Mouse (Mus musculus) adrenal gland, adult 8-10 months (tissue): ENCODE measurements at regions not wholly inside any gene's neighbourhood (a gene's known extent, or its start where the extent isn't known, plus 50 kb on each side); places are given as distances from the start of the nearest gene placed in this dataset.

Experiments used
- DNase-seq: peaks from one replicate; pipeline ENCODE4 v3.0.0; 2022

DNA sequence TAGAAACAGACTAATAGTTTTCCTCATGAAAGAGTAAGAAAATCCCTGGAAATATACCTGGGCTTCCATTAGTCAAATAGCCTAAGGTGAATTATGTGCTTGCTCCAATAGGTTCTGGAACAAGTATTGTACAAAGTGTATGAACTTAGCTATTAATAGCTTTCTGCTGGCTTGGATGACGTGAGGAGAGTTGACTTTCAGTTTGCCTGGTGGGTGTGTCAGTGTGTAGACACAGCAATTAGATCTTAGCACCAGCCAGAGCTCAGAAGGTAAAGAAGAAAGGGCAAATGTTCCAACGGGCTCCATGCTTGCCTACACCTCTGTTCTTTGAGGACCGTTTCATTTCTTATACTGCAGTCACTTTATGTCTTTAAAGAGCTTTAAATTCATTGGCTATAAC lies 654.8 kb upstream of the Mef2c start:
- DNase-seq: no peak

DNA sequence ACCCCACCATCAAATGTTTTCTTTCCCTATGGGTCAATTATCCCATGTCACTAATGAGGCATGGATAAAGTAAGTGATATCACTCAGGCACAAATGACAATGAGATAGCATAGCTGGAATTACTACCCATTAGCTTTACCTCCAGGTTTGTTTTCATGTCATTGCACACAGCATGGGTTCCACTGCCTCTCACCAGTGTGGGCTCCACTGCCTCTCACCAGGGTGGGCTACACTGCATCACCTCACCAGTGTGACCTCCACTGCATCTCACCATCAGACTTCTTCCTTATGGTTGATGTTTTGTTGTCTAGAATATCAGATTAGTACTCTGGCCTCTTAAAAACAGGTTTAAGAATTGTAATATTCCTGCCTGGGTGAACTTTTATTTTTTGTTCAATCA lies 634.0 kb upstream of the Mef2c start:
- no peak for DNase-seq

DNA sequence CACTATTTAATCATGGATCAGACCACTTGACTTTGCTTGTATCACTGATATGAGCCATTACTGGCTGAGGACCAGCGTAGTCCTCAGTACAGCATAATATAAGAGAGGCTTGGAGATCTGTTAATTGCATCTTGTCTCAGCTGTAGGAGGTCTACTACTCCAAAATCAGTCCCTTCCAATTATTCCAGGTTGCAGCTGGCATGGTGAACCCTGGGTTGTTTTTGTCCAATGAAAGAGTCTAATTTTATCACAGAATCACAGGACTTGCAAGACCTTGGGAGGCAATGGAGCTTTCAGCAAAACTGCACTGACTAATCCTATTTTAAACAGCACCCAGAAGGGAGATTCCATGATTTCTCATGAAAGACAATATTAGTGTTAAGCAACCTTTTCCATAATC lies 629.7 kb upstream of the Mef2c start:
- no peak for DNase-seq

DNA sequence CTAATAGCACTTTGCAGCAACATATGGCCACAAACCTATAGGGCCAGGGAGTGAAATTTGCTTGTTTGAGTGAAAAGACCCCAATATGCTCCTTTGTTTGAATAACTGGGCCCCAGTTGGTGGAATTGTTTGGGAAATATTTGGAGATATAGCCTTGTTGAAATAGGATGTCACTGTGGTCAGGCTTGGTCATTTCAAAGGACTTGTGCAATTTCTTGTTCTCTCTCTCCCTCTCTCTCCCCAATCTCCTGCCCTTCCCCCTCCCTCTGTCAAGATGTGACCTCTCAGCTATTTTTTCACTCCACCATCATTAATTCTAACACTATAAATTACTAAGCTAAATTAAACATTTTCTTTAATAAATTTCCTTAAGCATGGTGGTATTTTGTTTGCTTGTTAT lies 620.5 kb upstream of the Mef2c start:
- no peak for DNase-seq

DNA sequence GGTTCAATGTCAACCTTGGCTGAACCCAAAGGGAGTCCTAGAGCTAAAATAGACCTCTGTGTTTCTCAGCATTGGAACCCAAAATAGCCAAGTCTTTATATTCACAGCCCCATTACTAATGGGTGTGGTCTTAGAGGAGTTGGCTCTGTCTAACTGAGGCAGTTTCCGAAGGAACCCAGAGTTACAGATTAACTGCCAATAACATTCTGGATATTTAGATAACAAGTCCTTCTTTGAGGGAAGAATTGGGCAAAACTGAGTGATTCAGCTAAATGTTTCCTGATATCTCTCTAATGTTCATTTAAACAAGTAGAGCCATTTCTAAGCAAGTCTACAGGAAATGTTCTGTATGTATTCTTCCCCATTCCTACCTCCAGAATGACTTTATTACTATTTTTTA lies 615.1 kb upstream of the Mef2c start:
- DNase-seq: no peak

DNA sequence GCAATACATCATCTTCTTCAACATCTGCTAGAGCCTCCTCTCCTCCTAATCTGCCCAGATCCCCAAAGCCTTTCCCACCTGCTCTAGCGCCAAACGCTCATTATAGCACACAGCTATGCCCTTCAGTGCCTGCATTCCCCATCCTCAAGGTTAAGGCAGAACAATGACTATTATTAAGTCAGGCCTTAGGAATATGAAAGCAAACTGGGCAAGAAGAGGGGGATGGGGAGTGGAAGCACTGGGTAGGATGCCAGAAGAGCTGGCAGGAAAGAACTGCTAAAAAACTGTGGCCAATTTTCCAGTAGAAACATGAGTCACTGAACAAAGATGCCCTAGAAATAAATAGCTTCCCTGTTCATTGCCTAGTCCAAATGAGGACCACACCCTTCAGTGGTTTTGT lies 611.1 kb upstream of the Mef2c start:
- DNase-seq: no peak

DNA sequence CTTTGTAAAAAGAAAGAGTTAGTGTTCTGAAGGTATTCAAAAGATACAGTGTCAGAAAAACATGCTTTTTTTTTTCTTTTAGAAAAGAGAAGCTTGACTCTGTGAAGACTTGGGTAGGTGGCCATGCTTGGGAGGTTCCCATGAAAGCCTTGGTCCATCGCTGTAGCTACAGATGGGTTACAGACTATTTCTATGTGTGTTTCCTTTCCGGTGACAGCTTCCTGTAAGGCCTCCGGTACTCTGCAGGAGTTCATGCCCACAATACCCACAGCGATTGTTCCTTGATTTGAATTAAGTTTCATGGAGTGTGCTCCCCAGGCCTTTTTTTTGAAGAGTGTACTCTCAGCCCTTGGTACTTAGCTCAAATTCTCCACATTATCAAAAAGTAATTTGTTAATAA lies 604.1 kb upstream of the Mef2c start:
- no peak for DNase-seq

DNA sequence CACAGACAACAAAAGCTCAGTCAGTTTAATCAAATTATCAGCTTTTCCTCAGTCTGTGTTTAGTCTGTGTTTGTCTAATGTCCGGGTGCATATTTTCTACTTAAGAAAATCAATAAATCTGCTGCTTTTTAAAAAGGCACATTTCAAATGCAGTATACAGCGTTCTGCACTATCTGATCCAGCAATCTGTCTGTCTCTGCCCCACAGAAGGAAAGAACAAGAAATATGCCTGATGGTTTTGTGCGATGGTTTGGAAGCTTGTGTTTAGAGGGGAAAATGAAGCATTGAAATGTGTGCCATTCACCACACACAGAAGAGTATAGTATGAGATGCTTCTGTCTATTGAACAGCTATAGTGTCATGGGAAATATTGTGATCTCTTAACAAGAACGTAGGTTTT lies 601.7 kb upstream of the Mef2c start:
- DNase-seq: no peak

DNA sequence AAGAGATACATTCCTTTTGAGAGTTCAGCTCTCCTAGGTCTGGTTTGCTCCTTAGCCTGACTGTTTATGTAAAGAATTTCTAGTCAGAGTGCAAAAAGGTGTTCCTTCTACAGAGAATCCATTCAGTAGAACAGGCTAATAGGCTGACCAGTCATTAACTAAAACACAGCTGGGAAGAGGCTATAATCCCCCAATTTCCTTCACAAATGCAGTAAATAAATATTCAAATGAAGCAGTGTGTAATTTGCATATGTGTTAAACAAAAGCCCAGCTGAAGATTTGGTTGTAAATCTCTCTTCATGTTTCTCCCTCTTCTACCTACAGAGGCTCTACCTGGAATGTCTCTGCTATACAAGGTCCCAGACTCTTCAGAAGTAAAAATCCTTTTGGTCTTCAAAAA lies 600.2 kb upstream of the Mef2c start:
- no peak for DNase-seq

DNA sequence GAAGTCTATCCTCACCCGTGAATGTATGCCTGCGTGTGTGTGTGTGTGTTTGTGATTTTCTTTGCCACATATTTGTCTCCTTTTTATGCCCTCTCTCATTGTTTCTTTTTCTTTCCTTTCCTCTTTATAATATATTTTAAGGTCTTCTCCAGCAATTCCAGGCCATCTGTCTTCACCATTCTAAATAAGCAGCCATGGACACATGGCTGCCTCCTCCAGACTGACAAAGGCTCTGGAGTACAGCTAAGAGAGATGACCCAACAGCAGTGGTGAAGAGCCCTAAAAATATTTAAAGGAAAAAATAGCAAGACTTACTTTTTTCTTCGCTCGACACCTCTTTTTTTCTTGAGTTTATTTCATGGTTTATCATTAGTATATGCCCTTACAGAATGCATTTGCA lies 596.1 kb upstream of the Mef2c start:
- DNase-seq: no peak

DNA sequence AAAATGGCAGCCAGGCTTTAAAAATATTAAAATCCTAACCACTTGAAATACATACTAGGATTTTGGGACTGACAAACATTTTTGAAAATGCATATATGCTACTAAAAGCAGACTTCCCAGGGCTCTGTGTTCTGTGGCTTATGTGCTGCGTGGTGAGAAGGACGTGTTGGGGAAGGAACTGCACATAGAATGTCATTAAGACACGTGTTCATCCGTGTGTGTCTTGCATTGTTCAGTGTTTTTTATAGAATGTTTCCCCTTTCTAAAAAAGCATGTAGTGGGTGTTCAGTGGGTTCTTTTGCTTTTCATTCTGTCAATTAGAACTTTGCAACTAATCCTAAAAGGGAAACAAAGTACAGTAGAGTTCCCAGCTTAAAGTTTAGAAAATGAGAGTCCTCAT lies 594.7 kb upstream of the Mef2c start:
- DNase-seq: no peak

DNA sequence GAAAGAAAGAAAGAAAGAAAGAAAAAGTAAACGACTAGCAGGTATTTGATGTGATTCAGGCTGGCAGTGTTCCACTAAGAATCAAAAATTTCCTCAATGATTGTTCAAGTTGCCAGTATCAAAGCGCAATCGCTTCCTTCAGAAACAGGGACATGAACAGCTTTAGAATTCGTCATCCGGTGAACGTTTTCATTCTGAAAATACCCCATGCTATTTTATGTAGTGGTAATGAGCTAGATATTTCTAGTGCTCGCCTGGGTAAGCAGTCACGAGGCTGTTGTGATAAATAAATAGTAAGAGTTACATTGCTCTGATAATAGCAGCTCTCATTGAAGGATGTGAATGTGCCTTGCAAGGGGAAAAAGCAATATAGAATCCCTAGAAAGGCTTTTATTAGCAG lies 591.0 kb upstream of the Mef2c start:
- no peak for DNase-seq

DNA sequence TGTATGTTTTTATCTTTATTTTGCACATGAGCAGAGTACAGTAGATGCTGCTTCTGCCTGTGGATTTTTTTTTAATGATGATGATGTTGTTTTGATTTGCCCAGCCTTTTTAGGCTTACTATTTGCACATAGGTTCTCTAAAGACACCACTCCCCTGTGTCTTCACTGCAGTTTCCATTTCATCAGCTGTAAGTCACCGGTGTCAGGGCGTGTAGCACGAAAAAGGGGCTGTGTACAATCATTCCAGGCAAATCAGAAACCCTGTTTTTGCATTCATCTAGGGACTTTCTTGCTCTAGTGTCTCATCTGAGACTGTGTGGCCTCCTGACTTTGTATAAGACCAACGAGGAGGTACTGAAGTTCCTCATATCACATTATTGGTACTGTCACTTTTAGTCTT lies 588.6 kb upstream of the Mef2c start:
- DNase-seq: no peak

DNA sequence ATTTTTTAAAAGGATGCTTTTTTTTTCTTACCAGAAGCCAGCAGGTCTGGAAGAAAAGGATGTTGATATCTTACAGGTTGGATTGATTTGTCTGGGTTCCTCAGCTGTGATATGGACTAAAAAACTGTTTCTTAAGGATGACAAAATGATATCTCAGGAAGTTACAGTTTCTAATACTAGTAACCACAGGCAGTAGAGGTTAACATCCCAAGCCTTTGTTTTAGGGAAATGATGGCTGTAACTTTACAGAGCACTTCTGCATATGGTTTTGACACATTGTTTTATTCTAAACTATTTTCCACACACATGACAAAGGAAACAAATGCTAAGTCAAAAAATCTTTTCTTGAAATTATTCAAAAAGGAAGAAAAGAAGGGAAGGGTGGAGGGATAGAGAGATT lies 573.8 kb upstream of the Mef2c start:
- no peak for DNase-seq

DNA sequence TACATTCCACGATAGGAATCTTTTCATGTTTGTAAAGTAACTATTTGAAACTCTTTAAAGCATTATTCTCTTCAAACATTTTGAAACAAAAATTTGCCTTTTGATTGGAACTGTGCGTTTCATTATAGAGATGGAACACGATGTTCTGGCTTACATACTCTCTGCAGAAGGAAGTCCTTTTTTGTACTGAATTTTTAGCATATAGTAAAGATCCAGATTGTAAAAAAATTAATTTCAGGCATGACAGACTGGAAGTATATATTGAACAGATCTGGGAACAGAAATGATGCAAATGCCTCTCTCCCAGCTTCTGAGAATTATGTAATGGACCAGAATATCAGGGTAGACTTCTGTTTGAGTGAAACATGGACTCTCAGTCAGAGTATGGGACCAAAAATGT lies 566.0 kb upstream of the Mef2c start:
- DNase-seq: no peak

DNA sequence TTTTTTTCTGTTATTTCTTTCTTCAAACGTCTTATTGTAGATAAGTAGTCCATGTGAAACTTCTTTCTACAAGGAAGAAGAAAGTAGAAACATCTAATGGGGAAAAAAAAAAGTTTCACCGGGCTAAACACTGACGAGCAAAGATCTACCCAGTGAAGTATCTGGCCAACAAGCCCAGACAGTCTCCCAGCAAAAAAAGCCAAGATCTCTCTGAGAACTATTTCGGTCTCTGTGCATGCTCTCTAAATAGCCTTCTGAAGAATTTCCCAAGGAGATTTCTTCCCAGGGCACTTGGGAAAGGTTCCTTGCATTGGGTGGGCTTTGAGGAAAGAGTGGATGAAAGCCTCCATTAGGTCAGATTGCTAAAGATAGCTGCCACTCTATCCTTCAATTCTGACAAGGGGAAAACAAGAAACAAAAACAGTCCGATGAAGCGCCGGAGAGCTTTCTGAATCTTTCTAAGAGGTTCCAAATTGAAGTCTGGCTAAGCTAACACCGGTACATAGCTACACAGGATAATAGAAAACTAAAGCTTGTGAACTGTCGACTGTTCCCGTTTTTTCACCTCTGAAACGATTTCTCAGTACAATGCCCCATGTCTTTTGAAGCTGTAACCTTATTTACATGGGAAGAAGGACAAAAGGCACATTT lies 561.0 kb upstream of the Mef2c start:
- DNase-seq: no peak

DNA sequence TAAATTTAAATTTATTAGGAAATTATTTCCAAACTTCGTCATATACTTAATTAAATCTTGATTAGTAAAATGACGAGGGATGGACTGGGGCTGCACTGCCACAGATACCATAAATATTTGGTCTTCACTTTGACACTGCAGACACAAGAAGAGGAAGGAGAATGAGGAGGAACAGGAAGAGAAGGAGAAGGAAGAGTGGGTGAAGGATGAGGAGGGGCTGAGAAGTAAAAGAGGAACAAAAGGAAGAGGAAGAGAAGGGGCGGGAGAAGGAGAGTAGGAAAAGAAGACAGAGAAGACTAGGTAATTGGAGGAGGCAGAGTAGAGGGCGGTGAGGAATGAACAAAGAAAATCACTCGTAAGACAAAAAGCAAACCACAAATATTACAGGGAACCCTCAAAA lies 556.9 kb upstream of the Mef2c start:
- DNase-seq: no peak

DNA sequence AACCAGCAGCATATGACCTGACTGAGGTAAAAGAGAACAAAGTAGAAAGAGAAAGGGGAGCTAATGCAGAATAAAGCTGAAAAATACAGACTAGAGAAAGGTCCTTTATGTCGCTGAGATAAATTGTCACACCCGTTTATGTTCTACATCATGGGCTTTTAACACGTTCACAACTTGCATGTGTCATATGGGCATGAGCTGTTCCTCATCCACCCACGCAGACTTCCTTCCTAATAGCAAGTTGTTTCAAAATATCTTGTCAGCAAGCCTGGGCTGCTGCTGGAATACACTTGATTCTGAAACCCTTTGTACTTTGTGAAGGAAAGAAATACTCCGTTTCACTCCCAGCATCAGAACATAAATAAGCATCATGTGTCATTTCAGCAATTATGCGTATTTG lies 554.3 kb upstream of the Mef2c start:
- no peak for DNase-seq

DNA sequence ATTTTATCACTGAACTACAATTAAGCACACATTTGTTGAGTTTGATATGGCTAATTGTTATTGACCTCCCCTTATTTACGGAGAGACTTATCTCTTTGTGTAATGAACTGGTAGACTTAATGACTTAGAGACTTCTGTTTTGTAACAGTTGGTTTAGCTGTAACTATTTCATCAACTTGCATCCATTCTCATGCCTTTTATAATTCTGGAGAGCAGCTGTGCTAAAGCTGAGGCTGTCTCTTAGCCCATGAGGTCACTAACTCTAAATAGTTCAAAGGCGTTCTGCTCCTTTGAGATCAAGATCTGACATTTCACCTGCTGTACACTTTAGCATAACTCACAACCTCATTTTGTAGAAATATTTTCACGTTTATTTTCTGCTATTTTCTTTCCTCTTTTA lies 541.5 kb upstream of the Mef2c start:
- DNase-seq: no peak

DNA sequence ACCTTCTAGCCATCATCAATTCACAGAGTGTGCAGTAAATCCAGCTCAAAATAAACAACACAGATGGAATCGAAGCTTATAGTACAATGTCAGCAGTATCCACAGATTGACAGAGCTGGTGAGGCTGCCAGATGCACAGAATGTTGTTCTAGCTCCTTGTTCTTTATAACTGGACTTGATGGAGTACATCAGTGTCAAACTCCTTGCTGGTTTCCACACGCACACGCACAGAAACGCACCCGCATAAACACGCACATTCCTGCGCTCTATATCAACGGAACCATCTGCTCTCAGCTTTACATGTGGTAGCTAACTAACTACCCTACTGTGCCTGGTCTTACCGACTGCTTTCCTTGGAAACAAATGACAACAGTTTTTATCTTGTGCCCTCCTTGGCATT lies 532.1 kb upstream of the Mef2c start:
- no peak for DNase-seq

DNA sequence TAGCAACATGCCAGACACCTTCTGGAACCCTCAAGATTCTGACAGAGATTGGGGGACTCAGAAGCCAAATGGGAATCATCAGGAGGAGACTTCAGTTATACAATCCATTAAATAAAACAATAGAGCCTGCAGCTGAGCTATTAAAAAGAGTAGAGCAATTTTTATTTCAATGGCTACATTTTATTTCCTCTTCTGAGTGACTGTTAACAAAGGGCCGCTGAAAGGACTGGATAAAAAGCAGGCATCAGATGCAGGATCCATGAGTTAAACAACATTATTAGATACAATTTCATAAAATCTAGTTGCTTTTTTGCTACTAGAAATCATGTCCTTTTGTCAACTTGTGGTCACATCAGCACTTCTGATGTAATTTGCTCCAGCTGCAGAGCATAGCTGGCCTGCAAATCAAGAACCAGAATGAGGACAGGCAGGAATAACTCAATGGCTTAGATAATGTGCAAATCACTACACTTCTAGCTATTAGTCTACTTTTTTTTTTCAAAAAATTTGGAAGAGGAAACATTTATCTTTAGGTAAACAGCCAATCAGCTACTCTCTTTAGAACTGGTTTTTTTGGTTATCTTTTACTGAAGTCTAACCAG lies 529.5 kb upstream of the Mef2c start:
- DNase-seq: no peak

DNA sequence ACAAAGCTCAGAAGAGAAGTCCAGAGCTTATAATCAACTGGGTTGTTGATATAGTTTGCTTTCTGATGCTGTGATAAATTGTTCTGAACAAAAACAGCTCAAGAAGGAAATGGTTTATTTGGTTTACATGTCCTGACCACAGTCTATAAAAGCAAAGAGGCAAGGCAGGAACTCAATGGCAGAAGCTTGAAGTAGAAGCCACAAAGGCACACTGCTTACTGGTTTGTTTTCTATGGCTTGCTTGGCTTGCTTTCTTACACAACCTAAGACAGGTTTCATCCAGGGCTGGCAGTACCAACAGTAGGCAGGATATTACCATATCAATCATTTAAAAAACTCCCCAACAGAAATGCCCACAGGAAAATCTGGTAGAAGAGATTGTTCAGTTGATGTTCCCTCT lies 502.7 kb upstream of the Mef2c start:
- DNase-seq: no peak

DNA sequence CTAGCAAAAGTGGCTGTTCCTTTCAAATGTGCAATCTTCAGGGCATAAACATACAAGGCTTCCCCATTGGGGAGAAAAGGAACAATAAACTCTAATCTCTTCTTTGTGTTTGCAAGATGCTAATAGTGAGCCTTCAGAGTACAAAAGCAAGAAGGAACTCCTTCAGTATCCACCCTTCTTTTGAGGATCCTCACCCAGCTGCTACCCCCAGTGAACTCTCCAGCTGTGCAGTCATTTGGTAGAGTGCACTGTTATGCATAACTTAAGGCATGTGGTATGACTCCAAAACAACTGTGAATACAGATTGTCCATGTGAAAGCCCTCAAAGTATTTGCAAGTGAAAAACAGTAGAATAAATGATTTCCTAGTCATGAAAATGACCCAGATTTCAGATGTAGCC lies 487.1 kb upstream of the Mef2c start:
- no peak for DNase-seq

DNA sequence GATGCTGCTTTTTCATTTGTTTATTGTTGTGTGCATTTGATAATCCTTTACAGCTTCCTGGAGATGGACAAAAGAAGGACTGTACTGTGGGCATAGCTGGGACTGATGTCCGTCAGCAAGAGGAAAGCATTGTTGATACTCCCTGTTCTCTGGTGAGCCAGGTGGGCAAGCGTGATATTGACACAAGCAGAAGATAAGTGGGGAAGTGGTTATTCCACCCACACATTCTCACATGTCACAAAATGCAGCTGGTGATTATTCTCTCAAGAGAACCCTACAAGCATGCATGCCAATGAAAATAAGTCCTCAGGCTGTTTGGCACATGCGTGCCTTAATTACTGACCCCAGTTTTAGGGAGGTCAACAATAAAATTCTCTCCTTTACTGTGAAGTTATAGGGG lies 483.0 kb upstream of the Mef2c start:
- no peak for DNase-seq

DNA sequence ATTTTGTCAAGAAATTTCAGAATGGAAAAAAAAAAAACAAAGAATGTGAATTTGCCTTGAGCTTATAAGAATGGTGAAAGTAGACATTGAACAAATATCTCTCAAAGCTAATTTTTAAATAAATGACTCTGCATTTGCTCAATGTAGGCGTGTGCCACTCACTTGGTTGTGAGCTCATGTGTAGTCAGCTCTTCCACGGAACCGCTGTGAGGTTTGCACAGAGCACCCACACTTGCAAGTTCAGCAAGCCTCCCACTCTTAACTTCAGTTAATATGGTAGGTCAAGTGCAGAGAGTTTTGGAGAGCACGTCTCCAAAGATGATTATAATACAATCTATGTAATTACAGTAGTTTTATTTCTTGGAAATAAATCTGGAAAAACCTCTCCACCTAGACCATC lies 479.9 kb upstream of the Mef2c start:
- no peak for DNase-seq
